Mouse (Mus musculus) c-Kit-positive CD71-positive TER-119-negative erythroid progenitor cells, embryonic 14.5 days (primary cell): ENCODE data around the gene Adamts2.

Experiments
- DNase-seq: peaks from one replicate; pipeline ENCODE4 v3.0.0-alpha.2; 2013; ENCODE audit warnings: low read depth

Gene Adamts2

GRCm38 (mm10) chr11:50734129-50734528, 132.2 kb downstream of the Adamts2 start:
- DNase-seq, result no peak

DNA sequence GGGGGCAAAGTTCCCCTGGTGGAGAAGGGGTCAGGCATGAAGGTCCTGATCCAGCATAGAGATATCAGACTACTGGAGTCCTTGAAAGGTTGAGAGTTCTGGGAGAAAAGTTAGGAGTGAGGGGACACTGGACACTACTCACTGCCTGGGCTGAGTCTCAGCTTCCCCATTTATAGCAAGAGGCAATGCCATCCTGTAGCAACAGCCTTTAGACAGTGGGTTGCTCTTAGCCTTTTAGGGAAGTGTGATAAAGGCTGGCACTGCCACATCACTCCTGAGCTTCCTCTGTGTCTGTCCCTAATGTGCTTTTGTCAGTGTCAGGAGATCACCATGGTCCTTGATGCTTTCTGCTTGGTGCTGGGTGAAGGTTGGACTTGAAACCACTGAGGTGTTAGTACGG, 134.7 kb downstream of the Adamts2 start:
- no peak for DNase-seq

DNA sequence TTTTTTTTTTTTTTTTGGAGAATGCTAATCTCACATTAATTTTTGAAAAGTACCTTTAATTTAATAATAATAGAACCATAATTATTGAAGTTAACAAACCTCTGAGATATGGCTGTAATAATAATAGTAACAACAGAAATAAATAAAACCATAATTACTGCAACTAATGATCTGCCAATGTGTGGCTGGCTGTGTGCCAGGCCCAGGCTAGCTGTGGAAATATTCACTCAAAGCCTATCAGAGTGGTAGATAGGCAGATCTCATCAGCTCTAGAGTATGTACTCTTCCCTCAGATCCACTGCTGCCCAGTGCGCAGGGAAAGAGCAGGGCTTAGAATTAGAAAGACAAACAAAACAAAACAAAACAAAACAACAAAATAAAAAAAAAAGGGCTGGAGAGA, 136.6 kb downstream of the Adamts2 start:
- no peak for DNase-seq

DNA sequence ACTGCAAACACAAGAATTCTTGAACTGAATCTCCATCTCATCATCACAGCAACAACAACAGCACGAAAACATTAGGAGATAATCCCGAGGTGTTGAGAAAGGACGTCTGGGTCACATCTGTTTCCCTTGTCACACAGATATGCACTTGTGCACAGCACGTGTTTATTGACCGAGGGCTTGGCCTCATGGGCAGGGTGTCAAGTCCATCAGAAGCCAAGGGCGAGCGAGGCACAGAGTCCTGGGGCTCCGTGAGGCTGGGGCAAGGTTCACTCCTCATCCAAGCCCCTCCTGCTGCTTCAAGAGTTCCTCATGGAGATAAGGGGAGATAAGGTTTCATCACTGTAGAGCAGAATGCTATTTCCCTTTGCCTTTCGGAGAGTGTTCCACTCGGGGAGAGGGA, 137.6 kb downstream of the Adamts2 start:
- DNase-seq, result no peak

DNA sequence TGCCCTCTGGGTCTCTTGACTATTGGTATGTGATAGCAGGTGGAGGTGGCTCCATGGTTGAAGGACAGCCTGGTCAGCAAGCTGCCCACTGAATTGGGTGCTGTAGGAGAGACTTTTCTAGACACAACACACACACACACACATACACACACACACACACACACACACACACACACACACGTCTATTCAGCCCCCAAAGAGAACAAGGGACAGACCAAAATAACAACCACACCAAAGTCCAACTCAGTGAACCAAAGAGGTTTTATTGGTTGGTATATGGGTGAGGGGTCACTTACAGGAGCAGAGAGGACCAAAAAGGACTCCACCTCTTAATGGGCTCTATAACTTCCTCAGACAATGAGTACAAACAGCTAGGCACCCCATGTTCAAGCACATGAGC, 140.3 kb downstream of the Adamts2 start:
- DNase-seq, result no peak

GRCm38 (mm10) chr11:50744971-50745370, 143.1 kb downstream of the Adamts2 start:
- no peak for DNase-seq

DNA sequence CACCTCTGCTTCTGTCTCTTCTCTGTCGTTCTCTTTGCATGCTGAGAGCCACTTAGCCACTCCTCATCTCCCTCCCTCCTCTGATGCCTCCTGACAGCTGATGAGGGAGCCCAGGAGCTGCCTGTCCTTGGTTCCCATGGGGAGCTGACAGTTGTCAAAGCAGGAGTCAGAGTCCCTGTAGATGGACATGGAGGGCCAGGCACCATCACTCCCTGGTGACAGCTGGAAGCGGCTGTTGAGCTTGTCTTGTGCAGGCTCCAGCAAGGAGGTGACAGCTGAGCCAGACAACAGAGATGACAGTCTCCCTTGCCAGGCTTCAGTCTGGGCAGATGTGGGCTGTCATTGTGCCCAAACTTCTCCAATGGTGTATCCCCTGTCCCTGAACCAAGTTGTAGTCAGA, 144.6 kb downstream of the Adamts2 start:
- no peak for DNase-seq

GRCm38 (mm10) chr11:50750983-50751585, 149.2 kb downstream of the Adamts2 start:
- DNase-seq, result no peak

GRCm38 (mm10) chr11:50757741-50758140, 155.9 kb downstream of the Adamts2 start:
- no peak for DNase-seq

GRCm38 (mm10) chr11:50766461-50766860, 164.6 kb downstream of the Adamts2 start:
- no peak for DNase-seq

- DNase-seq, result peak; percentile 14
Measured at GRCm38 (mm10) chr11:50767039-50767438, 165.2 kb downstream of the Adamts2 start.

GRCm38 (mm10) chr11:50768995-50769749, 167.3 kb downstream of the Adamts2 start:
- peak; percentile 47 for DNase-seq

DNA sequence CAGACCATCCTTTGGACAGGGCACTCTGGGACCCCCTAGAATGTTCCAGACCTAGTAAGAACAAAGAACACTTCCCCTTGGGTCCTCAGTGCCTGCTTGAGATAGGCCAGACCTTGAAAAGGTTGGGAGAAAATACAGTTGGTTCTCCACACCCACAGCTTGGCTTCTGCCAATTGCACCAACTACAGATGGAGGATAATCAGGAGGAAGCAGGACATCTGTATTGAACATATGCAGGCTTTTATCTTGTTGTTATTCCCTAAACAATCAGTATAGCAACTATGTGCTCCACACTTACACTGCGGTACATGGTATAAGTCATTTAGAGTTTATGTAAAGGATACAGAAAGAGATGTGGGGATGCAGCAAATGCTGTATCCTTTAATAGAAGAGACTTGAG, 169.1 kb downstream of the Adamts2 start:
- DNase-seq, result no peak

GRCm38 (mm10) chr11:50797674-50798073, 195.8 kb downstream of the Adamts2 start:
- no peak for DNase-seq

DNA sequence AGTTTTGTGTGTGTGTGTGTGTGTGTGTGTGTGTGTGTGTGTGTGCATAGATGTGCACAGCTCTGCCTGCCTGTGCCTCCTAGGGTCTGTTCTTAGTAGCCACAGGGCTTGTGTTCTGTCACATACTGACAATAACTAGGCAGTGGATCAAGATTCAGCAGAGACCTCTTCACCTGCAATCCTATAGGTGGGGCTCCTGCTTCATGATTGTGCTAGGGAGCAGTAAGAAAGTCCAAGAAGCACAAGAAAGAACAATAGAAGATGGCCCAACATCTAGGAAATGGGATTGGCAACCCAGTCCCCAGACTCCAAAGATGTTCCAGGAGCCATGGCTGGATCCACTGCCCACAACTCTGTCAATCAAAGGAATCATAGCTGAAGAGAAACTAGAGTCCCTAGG, 197.0 kb downstream of the Adamts2 start:
- DNase-seq, result no peak

- DNase-seq, result no peak
Measured at GRCm38 (mm10) chr11:50814233-50814632, 212.3 kb downstream of the Adamts2 start.

- no peak for DNase-seq
Measured at GRCm38 (mm10) chr11:50826214-50826613, 224.3 kb downstream of the Adamts2 start.

- DNase-seq, result peak; percentile 67
Measured at GRCm38 (mm10) chr11:50827010-50827953, 225.4 kb downstream of the Adamts2 start, which contains the start of gene Zfp354c. Zfp354c (minus strand) TSS chr11:50827724.

DNA sequence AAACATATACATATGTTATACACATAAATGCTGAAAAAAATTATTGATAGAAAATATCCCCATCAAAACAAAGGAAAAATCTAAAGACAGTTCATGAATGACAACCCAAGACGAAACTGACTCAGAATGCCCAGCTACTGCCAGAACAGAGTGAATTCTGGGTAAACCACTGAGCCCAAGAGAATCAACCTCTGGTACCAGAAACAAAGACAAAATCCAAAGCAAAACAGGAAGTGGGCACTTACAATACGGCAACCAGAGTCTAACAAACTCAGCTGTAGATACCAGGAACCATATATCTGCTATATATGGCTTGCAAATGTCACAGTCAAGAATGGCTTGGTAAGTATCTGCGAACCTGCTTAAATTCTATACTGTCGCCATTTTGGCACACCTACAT, 233.8 kb downstream of the Adamts2 start:
- DNase-seq, result no peak

DNA sequence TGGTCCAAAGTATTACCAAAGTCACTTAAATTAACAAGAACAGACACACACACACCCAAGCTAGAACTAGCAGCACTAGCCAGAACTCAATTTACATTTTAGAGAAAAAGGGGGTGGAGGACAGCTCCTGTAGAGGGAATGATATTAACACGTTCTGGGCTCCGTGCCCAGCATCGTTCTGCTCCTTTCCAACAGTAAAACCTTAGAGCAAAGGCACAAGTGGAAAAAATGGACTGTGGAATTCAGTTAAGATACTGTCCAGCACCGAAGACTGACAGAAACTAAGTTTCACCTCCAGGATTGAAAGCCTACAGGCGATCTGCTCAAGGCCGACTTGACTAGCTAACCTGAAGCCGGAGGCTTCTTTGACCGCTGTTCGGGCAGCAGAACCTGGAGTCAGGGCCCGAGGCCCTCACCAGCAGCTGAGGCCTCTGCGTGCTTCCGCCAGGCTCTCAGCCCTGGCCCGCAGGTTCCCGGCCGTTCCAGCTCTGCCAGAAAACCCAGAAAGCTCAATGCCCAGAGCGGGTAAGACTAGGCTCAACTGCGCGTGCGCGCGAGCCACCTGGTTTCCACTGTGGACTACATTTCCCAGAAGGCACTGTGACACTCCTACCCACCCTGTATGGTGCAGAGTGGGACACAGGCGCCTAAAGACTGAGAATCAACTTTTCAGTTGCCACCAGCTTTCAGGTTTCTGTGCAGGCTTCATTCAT, 239.3 kb downstream of the Adamts2 start, which contains the start of gene Zfp879:
Zfp879 (minus strand) TSS at position 530 of the 713 bp plus-strand sequence.
- DNase-seq, result peak; percentile 65

GRCm38 (mm10) chr11:50845951-50846350, 244.1 kb downstream of the Adamts2 start:
- DNase-seq, result no peak

DNA sequence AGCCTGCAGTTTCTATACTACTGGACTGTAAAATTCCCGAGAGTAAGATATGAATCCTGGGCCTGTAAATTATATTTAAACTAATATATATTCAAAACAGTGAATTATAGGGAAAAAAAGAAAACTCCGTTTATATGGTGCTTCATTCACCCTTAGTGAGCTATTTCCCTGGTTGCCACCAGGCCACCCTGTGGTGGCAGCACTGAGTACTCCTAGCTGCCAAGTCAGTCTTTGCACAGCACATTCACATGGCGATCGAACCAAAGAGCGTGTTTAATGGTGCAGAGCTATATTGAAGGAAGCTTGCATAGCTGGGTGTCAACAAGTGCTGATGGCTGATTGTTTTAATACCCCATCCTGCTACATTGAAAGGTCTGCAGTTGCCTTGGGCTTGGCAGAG, 245.2 kb downstream of the Adamts2 start:
- no peak for DNase-seq
